Mouse (Mus musculus) midbrain, postnatal 0 days (tissue): ENCODE results near the gene Olfr702. TPM values are rescaled to one million over a fixed set of nuclear protein-coding genes. Genes with fewer than 3 reads are reported as not detected.

Experiments used
- ATAC-seq: fragments of 200-750 bp; cut with Nextera tagmentation; 2 replicates; pipeline ENCODE4 v1.8.0; 2017; ENCODE audit warnings: moderate number of reproducible peaks, mild to moderate bottlenecking, moderate TSS enrichment, moderate library complexity; ENCODE audit not compliant: low FRiP score
- DNase-seq: peaks from one replicate; pipeline ENCODE4 v3.0.0-alpha.2; 2015; ENCODE audit warnings: low spot score
- H3K27ac ChIP-seq: fragments of 300-500 bp; sonication (generic); 2 replicates; pipeline ENCODE4 v1.5.1; 2014; ENCODE audit warnings: low read depth, mild to moderate bottlenecking, low read length, mixed read lengths
- H3K27me3 ChIP-seq: fragments of 300-500 bp; sonication (generic); 2 replicates; pipeline ENCODE4 v1.6.1; 2014; ENCODE audit warnings: low read length, control low read depth, mixed read lengths; ENCODE audit not compliant: insufficient read depth
- H3K36me3 ChIP-seq: fragments of 300-500 bp; sonication (generic); 2 replicates; pipeline ENCODE4 v1.6.1; 2014; ENCODE audit warnings: low read length, control low read depth, mixed read lengths; ENCODE audit not compliant: insufficient read depth
- H3K4me1 ChIP-seq: fragments of 300-500 bp; sonication (generic); 2 replicates; pipeline ENCODE4 v1.6.1; 2014; ENCODE audit warnings: mild to moderate bottlenecking, control low read depth, antibody characterized with exemption, low read length, mixed read lengths; ENCODE audit not compliant: insufficient read depth
- H3K4me2 ChIP-seq: fragments of 300-500 bp; sonication (generic); 2 replicates; pipeline ENCODE4 v1.6.1; 2014; ENCODE audit warnings: low read depth, mild to moderate bottlenecking, low read length, mixed read lengths; ENCODE audit not compliant: poor library complexity, severe bottlenecking
- H3K4me3 ChIP-seq: fragments of 300-500 bp; sonication (generic); 2 replicates; pipeline ENCODE4 v1.5.1; 2014; ENCODE audit warnings: low read depth, mild to moderate bottlenecking, low read length, moderate library complexity
- H3K9ac ChIP-seq: fragments of 300-500 bp; sonication (generic); replicated peaks from 2 replicates; pipeline ENCODE4 v1.6.1; 2014; ENCODE audit warnings: mild to moderate bottlenecking, low read length, moderate library complexity, mixed read lengths; ENCODE audit not compliant: poor library complexity, severe bottlenecking
- H3K9me3 ChIP-seq: fragments of 300-500 bp; sonication (generic); 2 replicates; pipeline ENCODE4 v1.6.1; 2016; ENCODE audit warnings: low read length, control low read depth
- CTCF ChIP-seq: IDR thresholded peaks from 2 replicates; pipeline ENCODE4 v1.5.1; 2016; ENCODE audit warnings: antibody characterized with exemption, mild to moderate bottlenecking
- whole genome bisulfite sequencing: fragments of 180-500 bp; shearing (Covaris S2); extraction: QIAGEN DNeasy Blood & Tissue Kit; methylation state at CpG from one replicate; pipeline ENCODE4 v1.1.7; 2014; 5-methylcytosine and 5-hydroxymethylcytosine counted together
- polyA plus RNA-seq: library from polyadenylated mRNA; unstranded; fragments of >200 nt; fragmentation: Nextera tagmentation; extraction: Ambion mirVana; gene quantifications from 2 replicates; pipeline ENCODE4 v1.2.1, GENCODE M21; 2015
- total RNA-seq: library from RNA; depleted of rRNA; stranded (reverse); fragments of >200 nt; gene quantifications from 2 replicates; pipeline ENCODE4 v1.2.3, GENCODE M21; 2014; rRNA removed

Gene Olfr702
- total and polyA plus RNA-seq, 2 experiments from 2014 or later, result not detected

DNA sequence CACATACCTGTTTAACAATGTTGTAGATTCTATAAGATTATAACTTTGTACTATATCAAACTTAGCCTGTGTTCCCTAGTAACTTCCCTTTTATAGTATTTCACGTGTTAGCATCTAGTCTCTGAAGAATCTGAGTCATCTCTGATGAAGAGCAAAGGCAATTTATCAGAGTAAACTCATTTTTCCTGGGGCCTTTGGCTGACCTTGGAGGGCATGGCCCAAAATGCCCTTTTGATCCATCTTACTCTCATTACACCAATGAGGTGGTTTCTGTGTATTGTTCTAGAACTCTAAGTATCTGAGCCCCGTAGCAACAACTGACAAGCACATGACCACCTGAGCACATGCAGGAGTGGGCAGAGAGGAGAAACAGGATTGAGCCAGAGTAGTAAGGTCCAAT is 19.9 kb downstream of the Olfr702 start, which contains the start of gene Olfr701:
Gene Olfr701, plus strand, starts transcription at position 301 of the 400 bp plus-strand sequence.
- WGBS, result 84% methylated on average over 2 of the region's 2 CpGs

DNA sequence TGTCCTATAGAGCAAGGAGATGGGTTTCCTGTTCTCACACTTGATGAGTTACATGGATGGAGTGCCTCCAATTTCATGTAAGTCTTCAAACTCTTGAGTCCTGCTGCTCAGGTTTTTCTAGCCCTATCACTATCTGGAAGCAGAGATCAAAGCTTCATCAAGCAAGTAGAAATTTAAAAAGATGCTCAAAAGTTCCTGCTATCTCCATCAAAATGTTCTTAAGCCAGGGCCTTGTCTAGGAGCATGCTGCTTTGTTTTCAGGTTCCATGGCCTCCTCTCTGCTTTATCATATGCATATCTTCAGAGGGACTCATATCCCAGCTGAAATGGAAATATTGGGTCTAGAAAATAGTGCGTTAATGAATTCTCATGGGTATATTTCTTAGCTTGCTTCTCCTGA is 25.0 kb downstream of the Olfr702 start, which contains the start of gene Olfr700:
Gene Olfr700, minus strand, starts transcription at position 101 of the 400 bp plus-strand sequence.
- H3K4me2 ChIP-seq, result no peak within 1 kb of the TSS
- H3K4me1 ChIP-seq, result no peaks in the 10 kb centered on the region
- H3K4me3 ChIP-seq, result no peak within 1 kb of the TSS
- ATAC-seq (no peak), DNase-seq (no peak)
- H3K27ac ChIP-seq, result no peak within 1 kb of the TSS
- no peak within 1 kb of the TSS for H3K9ac ChIP-seq
- H3K27me3 ChIP-seq, result no peaks in the 10 kb centered on the region
- no peaks in the 10 kb centered on the region for H3K9me3 ChIP-seq
- no peaks in the 10 kb centered on the region for H3K36me3 ChIP-seq
- no peak for TF ChIP-seq CTCF
- 84% methylated on average over 1 of the region's 1 CpGs for WGBS

More for the DNA sequence above, 19.9 kb downstream of the Olfr702 start, which contains the start of gene Olfr701:
- H3K4me3 ChIP-seq, result no peak within 1 kb of the TSS
- no peak for ATAC-seq
- H3K4me1 ChIP-seq, result no peaks in the 10 kb centered on the region
- H3K27ac ChIP-seq, result no peak within 1 kb of the TSS
- H3K4me2 ChIP-seq, result no peak within 1 kb of the TSS
- H3K9me3 ChIP-seq, result no peaks in the 10 kb centered on the region
- no peaks in the 10 kb centered on the region for H3K36me3 ChIP-seq
- TF ChIP-seq CTCF, result no peak
- H3K27me3 ChIP-seq, result no peaks in the 10 kb centered on the region
- H3K9ac ChIP-seq, result no peak within 1 kb of the TSS
- DNase-seq, result no peak

DNA sequence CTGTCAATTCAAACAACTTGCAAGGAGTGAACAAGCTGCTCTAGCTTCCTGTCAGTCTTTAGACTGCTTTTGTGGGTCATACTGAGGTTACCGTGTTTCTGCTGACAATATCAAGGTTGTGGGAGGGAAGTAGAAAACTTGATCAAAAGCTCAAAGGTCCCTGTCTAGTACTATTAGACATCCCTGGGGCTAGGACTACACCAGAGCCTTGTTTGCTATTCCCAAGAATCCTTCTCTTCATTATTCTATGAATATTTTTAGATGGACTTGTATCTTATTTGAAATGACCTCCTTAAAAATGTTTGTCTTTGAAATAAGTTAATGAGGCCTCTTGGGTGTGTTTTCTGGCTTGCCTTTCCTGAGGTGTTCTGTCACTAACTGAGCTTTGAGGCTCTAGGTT is 40.6 kb downstream of the Olfr702 start, which contains the start of gene Olfr699:
Gene Olfr699, minus strand, starts transcription at position 101 of the 400 bp plus-strand sequence.
- Histone ChIP-seq H3K4me1 (no peaks in the 10 kb centered on the region), H3K4me3 (no peak within 1 kb of the TSS), H3K36me3 (no peaks in the 10 kb centered on the region), H3K9me3 (no peaks in the 10 kb centered on the region), H3K27me3 (no peaks in the 10 kb centered on the region), H3K4me2 (no peak within 1 kb of the TSS), H3K9ac (no peak within 1 kb of the TSS), H3K27ac (no peak within 1 kb of the TSS)
- DNase-seq (no peak), ATAC-seq (no peak)
- 82% methylated on average over 1 of the region's 1 CpGs for WGBS
- TF ChIP-seq CTCF, result no peak

DNA sequence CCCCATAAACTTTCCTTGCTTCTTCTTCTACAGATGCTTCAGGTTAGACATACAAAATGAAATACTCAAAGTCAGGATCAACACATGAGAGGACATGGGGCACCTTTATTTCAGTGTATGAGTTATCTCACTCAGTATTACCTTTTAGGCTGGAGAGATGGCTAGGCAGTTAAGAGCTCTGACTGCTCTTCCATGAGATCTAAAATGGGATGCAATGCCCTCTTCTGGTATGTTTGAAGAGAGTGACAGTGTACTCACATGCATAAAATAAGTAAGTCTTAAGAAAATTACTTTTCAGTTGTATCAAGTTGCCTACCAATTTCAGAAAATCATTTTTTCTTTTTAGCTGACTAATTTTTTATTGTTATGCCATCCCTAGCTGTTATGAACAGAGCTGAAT is 45.4 kb downstream of the Olfr702 start:
- Histone ChIP-seq H3K36me3 (no peaks in the 10 kb centered on the region), H3K9ac (no peak overlapping the region), H3K27ac (no peak overlapping the region), H3K4me2 (no peak overlapping the region), H3K4me1 (no peaks in the 10 kb centered on the region), H3K9me3 (no peaks in the 10 kb centered on the region), H3K27me3 (no peaks in the 10 kb centered on the region), H3K4me3 (no peak overlapping the region)
- ATAC-seq, result no peak
- no peak for DNase-seq
- TF ChIP-seq CTCF, result no peak

Other genes starting within 250 kb of the Olfr702 start
- gene Olfr693, start 153.3 kb downstream of the Olfr702 start, total RNA-seq, result not detected in 2 replicates
- not detected in 2 replicates for gene Olfr693, start 153.3 kb downstream of the Olfr702 start, polyA plus RNA-seq
- gene Olfr694, start 142.1 kb downstream of the Olfr702 start, total RNA-seq, result not detected in 2 replicates
- gene Olfr694, start 142.1 kb downstream of the Olfr702 start, polyA plus RNA-seq, result not detected in 2 replicates
- gene Olfr695, start 117.5 kb downstream of the Olfr702 start, total RNA-seq, result not detected in 2 replicates
- gene Olfr695, start 117.5 kb downstream of the Olfr702 start, polyA plus RNA-seq, result not detected in 2 replicates
- gene Olfr697, start 91.5 kb downstream of the Olfr702 start, total RNA-seq, result 0.22 TPM in 1 of 2 replicates, not detected in the other
- gene Olfr697, start 91.5 kb downstream of the Olfr702 start, polyA plus RNA-seq, result not detected in 2 replicates
- gene Olfr698, start 78.5 kb downstream of the Olfr702 start, total RNA-seq, result not detected in 2 replicates
- gene Olfr698, start 78.5 kb downstream of the Olfr702 start, polyA plus RNA-seq, result not detected in 2 replicates
- not detected in 2 replicates for gene Olfr699, start 40.7 kb downstream of the Olfr702 start, total RNA-seq
- gene Olfr699, start 40.7 kb downstream of the Olfr702 start, polyA plus RNA-seq, result not detected in 2 replicates
- not detected in 2 replicates for gene Olfr700, start 25.1 kb downstream of the Olfr702 start, total RNA-seq
- gene Olfr700, start 25.1 kb downstream of the Olfr702 start, polyA plus RNA-seq, result not detected in 2 replicates
- not detected in 2 replicates for gene Olfr701, start 19.8 kb downstream of the Olfr702 start, total RNA-seq
- not detected in 2 replicates for gene Olfr701, start 19.8 kb downstream of the Olfr702 start, polyA plus RNA-seq
- gene Olfr703, start 9.5 kb upstream of the Olfr702 start, total RNA-seq, result not detected in 2 replicates
- gene Olfr703, start 9.5 kb upstream of the Olfr702 start, polyA plus RNA-seq, result not detected in 2 replicates
- not detected in 2 replicates for gene Olfr704, start 29.3 kb upstream of the Olfr702 start, total RNA-seq
- gene Olfr704, start 29.3 kb upstream of the Olfr702 start, polyA plus RNA-seq, result not detected in 2 replicates
- gene Olfr705, start 43.0 kb upstream of the Olfr702 start, total RNA-seq, result not detected in 2 replicates
- gene Olfr705, start 43.0 kb upstream of the Olfr702 start, polyA plus RNA-seq, result not detected in 2 replicates
- gene Olfr706, start 54.3 kb upstream of the Olfr702 start, total RNA-seq, result not detected in 2 replicates
- not detected in 2 replicates for gene Olfr706, start 54.3 kb upstream of the Olfr702 start, polyA plus RNA-seq
- not detected in 2 replicates for gene Olfr707, start 67.3 kb upstream of the Olfr702 start, total RNA-seq
- not detected in 2 replicates for gene Olfr707, start 67.3 kb upstream of the Olfr702 start, polyA plus RNA-seq
- gene Olfr1532-ps1, start 74.1 kb upstream of the Olfr702 start, total RNA-seq, result not detected in 2 replicates
- gene Olfr1532-ps1, start 74.1 kb upstream of the Olfr702 start, polyA plus RNA-seq, result not detected in 2 replicates
- not detected in 2 replicates for gene Olfr709-ps1, start 98.3 kb upstream of the Olfr702 start, total RNA-seq
- not detected in 2 replicates for gene Olfr709-ps1, start 98.3 kb upstream of the Olfr702 start, polyA plus RNA-seq
- gene Olfr710, start 114.4 kb upstream of the Olfr702 start, total RNA-seq, result not detected in 2 replicates
- not detected in 2 replicates for gene Olfr710, start 114.4 kb upstream of the Olfr702 start, polyA plus RNA-seq
- gene Olfr6, start 130.0 kb upstream of the Olfr702 start, total RNA-seq, result not detected in 2 replicates
- gene Olfr6, start 130.0 kb upstream of the Olfr702 start, polyA plus RNA-seq, result not detected in 2 replicates
- not detected in 2 replicates for gene Olfr711, start 141.6 kb upstream of the Olfr702 start, total RNA-seq
- gene Olfr711, start 141.6 kb upstream of the Olfr702 start, polyA plus RNA-seq, result not detected in 2 replicates
- not detected in 2 replicates for gene Olfr2, start 172.2 kb upstream of the Olfr702 start, total RNA-seq
- not detected in 2 replicates for gene Olfr2, start 172.2 kb upstream of the Olfr702 start, polyA plus RNA-seq
- gene Olfr713, start 197.3 kb upstream of the Olfr702 start, total RNA-seq, result not detected in 2 replicates
- gene Olfr713, start 197.3 kb upstream of the Olfr702 start, polyA plus RNA-seq, result not detected in 2 replicates
- not detected in 2 replicates for gene Olfr714, start 237.1 kb upstream of the Olfr702 start, total RNA-seq
- not detected in 2 replicates for gene Olfr714, start 237.1 kb upstream of the Olfr702 start, polyA plus RNA-seq